Mouse (Mus musculus): ENCODE data around the gene Tns4. TPM values are rescaled to one million over a fixed set of nuclear protein-coding genes. Genes with fewer than 3 reads are reported as not detected.

Tns4 gene
- total RNA-seq, 2 experiments from 2014 or later = 0.12 to 0.51 TPM

- DNase-seq = no peak
These were observed 29.3 kb upstream of the Tns4 start for GRCm38 (mm10) chr11:99118420-99118819.

GRCm38 (mm10) chr11:99117907-99118306, 28.8 kb upstream of the Tns4 start:
- no peak for DNase-seq

GRCm38 (mm10) chr11:99115940-99116339, 26.8 kb upstream of the Tns4 start:
- DNase-seq = no peak

- no peak for DNase-seq
These were observed 24.0 kb upstream of the Tns4 start for GRCm38 (mm10) chr11:99113111-99113510.

- no peak for DNase-seq
These were observed 23.6 kb upstream of the Tns4 start for GRCm38 (mm10) chr11:99112700-99113099.

GRCm38 (mm10) chr11:99111631-99112030, 22.5 kb upstream of the Tns4 start:
- DNase-seq = no peak

- DNase-seq = no peak
These were observed 22.0 kb upstream of the Tns4 start for GRCm38 (mm10) chr11:99111155-99111554.

GRCm38 (mm10) chr11:99110370-99111110, 21.4 kb upstream of the Tns4 start:
- no peak for DNase-seq

- DNase-seq = no peak
These were observed 19.2 kb upstream of the Tns4 start for GRCm38 (mm10) chr11:99108296-99108695.

GRCm38 (mm10) chr11:99105981-99106726, 17.0 kb upstream of the Tns4 start:
- no peak for DNase-seq

GRCm38 (mm10) chr11:99104609-99105410, 15.7 kb upstream of the Tns4 start:
- DNase-seq = no peak

- peak; percentile 48 for DNase-seq
These were observed 13.6 kb upstream of the Tns4 start for GRCm38 (mm10) chr11:99102575-99103270.

GRCm38 (mm10) chr11:99101693-99102092, 12.6 kb upstream of the Tns4 start:
- no peak for DNase-seq

- DNase-seq = no peak
These were observed 11.1 kb upstream of the Tns4 start for GRCm38 (mm10) chr11:99100215-99100614.

- peak; percentile 65 for DNase-seq
These were observed 10.4 kb upstream of the Tns4 start for GRCm38 (mm10) chr11:99099516-99099915.

- no peak for DNase-seq
These were observed 9.8 kb upstream of the Tns4 start for GRCm38 (mm10) chr11:99098924-99099323.

GRCm38 (mm10) chr11:99096996-99097774, 8.1 kb upstream of the Tns4 start:
- DNase-seq = no peak

- DNase-seq = no peak
These were observed 7.3 kb upstream of the Tns4 start for GRCm38 (mm10) chr11:99096417-99096816.

- DNase-seq = no peak
These were observed 6.7 kb upstream of the Tns4 start for GRCm38 (mm10) chr11:99095759-99096158.

- DNase-seq = no peak
These were observed 6.0 kb upstream of the Tns4 start for GRCm38 (mm10) chr11:99094911-99095676.

- no peak for DNase-seq
These were observed 4.6 kb upstream of the Tns4 start for GRCm38 (mm10) chr11:99093740-99094139.
